Mouse (Mus musculus) neural tube, embryonic 10.5 days (tissue): ENCODE results near the gene 1700010B08Rik.

Experiments
- DNase-seq: peaks from one replicate; pipeline ENCODE4 v3.0.0-alpha.2; 2017; ENCODE audit warnings: low spot score; ENCODE audit errors: extremely low spot score

The 1700010B08Rik gene

DNA sequence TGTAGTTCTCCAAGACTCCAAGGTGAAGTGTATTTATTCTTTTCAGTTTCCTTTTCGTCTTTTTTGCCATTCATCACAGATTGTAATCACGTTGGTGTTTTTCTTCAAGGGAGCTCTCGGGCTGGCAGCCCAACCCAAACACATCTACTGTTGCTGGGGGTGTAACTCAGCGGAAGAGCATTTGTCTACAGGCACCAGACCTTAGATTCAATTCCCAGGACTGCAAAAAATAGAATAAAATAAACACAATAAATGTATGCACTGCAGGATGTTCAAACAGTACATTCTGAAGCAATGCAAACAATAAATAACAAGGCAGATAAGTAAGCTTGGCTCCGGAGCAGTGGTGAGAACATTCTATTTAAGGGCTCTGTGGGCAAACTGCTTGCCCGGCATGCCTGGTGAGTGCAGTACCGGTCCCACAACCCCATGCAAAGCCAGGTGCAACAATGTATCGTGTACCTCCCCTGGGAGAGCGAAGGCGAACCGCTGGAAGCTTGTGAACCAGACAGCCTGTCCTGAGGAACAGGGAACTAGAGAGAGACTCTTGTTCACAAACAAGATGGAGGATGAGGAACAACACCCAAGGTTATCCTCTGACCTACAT, 3.1 kb downstream of the 1700010B08Rik start:
- DNase-seq: no peak

DNA sequence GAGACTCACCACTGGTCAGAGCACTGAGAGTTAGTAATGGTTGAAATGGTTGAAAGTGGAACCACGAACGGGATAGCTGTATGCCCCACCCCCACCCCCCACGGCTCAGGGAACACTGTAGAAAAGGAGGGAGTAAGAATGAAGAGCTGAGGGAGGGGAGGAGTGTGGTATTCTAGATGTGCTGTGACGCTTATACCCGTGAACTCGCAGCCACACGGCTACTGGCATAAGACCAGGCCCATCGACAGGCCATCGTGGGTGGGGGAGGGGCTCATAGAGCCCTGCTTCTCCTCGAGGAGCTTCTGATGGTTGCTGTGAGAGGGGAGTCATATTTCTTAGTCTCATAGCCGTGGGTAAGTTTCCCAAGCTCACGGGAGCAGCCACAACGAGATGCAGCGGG, 5.2 kb downstream of the 1700010B08Rik start:
- DNase-seq: peak; percentile 45

DNA sequence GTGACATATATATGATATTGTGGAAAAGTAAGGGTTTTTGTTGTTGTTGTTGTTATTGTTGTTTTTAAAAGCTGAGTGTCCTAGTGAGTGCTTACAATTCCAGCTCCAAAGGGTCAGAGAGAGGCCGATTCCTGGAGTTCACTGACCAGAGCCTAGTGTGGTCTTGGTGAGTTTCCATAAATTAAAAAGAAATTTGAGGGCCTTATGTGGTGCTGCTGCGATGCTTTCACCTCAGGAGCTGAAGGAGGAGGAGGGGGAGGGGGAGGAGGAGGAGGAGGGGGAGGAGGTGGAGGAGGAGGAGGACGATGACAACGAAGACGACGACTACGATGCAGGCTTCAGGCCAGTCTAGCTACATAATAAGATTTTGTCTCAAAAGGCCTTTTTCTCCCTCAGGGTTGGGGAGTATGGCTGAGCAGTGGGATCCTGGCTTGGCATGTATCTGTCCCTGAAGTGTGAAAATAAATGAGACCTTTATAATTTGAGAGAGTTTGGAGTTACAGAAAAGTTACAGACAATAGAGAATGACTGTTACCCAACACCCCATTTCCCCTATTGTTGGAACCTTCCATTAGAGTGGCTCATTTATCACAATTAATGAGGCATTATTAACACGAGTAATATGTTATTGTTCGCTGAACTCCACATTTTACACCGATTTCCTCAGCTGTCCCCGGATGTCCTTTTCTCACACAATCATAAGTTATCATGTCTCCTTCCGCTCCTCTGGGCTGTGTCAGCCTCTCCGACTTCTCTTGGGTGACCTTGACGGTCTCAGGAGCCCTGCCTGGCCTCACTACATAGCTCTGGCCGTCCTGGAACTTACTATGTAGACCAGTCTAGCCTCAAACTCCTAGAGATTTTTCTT, 6.0 kb downstream of the 1700010B08Rik start:
- peak; percentile 42 for DNase-seq

DNA sequence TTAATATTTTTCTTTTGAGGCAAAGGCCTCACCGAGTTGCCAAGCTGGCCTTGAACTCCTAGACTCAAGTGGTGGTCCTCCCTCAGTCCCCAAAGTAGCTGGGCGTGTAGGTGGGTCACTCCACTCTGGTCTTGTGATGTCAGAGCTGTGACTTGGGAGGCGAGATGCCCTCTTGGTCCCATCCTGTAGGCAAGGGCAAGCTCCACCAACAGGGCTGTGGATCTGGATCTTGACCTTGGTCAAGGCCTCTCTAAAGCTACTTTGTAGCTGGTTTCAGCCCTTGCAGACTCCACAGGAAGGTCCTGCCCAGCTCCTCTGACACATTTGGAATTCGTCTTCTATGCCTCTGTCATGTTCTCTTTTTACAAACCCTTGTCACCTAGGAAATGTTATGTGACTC, 6.6 kb downstream of the 1700010B08Rik start:
- no peak for DNase-seq

DNA sequence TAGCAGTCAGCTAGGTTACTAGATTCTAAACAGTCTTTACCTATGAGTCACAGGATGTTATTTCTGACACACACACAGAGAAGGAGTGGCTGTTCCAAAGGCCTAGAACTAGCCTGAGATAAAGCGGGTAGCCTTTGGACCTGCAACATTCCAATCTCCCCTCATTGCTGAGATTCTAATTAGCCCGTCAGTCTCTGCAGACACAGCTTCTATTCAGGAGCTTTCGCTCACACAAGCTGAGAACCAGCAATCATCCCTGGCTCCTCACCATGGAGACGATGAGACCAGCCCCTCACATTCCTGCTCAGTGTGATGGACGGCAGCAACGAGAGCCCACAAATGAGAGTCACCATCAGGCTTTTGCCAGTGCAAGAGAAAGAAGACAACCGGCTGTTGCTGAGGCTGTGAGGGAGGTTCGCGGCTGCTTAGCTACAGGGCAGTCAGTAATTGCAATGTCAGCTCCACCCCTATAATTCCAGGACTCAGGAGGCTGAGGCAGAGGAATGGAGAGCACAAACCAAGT, 11.3 kb downstream of the 1700010B08Rik start:
- peak; percentile 58 for DNase-seq

DNA sequence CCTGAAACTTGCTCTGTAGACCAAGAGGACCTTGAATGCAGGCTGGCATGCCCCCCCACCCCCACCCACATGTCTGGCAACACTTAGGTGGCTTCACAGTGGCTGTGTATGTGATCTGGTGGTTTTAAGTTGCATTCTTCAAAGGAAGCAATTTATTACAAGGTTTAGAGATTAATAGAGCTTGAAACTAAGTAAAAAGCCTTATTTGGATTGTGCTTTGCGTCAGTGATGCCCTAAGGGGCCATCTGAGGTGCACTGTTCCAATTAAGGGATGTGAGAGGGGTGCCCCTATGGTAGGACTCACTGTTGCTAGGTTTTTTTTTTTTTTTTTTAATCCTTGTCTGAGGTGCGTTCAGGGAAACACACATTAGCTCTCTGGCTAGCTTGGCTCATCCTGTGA, 15.2 kb downstream of the 1700010B08Rik start:
- no peak for DNase-seq

DNA sequence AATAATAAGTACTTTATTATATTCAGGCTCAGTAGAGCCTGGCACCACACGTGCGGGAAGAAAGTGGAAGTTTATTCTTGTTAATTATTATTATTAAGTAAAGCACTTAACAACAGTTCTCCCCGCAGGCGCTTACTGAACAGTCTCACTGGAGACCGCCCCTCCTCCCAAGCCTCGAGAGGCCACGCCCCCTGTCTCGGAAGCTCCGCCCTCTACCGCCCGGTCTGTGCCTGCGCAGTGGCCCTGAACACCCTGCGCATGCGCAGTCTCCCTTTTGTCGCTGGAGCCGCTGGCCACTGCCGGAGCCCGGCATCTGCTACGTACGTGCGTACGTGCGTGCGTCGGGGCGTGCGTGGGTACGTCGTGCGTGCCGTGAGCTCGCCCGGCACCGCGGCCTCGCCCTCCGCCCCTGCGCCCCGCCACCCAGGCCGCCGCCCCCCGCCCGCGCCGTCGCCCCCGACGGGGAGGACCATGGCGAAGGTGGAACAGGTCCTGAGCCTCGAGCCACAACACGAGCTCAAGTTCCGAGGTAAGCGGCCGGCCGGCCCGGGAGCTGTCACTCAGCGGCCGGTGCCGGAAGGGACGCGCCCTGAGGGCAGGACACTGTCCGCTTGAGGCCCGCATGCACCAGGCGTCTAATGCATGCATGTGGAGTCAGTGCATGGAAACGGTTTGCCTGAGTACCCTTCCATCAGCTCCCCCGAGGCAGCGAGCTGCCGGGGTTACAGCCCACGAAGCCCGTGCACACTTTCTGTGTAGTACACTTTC, 18.2 kb downstream of the 1700010B08Rik start, which contains the start of gene Vapb:
Gene Vapb, plus strand, starts transcription at position 290 of the 768 bp plus-strand sequence.
- peak; percentile 100 for DNase-seq

DNA sequence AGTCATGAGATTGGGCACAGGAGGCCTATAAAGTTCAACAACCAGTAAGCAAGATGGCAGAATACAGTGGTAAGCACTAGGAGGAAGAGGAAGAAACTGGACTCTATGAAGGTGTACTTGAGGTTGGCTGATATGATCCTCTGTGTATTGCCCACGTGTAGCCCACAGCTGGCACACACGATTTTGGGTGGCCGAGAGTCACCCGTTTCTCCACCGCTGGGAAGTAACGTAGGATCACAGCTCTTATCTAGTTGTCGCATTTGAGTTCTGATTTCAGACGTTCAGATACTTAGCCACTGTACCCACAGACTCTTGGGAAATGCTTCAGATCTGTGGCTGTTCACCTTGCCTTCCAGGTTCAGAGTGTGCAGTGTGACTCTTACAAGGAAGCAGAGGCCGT, 19.0 kb downstream of the 1700010B08Rik start:
- no peak for DNase-seq

DNA sequence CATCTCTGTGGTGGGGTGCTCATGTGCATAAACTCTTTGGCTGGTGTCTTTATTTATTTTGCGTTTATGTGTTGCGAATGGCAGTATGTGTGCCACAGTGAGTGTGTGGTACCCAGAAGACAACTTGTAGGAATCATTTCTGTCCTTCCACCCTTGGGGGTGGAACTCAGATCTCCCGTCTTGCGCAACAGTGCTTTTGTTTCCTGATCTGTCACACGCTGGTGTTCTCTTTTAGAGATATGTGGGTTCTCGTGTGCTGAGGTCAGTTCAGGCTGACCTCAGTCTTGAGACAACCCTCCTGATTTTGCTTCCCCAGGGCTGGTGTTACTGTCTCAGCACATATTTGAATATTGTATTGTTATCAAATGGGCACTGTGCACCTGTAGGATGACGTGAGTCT, 19.9 kb downstream of the 1700010B08Rik start:
- no peak for DNase-seq

DNA sequence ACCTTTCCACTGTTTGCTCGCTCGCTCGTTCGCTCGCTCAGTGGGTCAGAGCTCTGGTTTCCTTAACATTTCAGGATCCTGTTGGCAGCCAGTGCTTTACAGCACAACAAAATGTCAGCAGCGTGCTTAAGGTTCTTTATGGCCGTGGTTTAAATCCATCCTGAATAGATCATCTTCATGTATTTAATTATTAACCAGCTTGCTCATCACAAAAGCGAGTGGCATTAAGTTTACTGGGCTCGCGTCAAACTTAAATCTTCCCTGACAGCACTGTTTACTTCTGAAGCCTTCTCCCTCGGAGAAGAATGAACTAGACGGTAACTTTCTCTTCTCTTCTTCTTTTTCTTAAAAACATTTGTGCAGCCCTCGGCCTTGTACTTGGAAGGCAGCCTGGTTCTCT, 22.9 kb downstream of the 1700010B08Rik start:
- DNase-seq: no peak

DNA sequence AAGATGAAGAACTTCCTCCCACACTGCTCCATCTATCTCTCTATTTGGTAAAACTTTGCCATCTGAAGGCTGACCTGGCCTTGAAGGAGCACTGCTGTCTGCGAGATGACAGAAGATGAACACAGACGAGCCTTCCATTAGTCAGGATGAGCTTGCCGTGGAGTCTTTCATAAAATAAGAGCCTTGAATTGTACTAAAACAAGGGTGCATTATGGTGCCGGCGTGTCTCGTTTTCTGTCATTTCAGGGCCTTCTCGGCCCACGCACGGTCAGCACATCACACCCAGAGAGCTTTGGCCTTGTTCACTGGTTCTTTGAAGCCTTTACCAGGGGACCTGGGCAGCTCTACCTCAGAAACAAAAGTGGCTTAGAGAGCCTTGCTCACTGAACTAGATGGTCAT, 23.5 kb downstream of the 1700010B08Rik start:
- DNase-seq: no peak

DNA sequence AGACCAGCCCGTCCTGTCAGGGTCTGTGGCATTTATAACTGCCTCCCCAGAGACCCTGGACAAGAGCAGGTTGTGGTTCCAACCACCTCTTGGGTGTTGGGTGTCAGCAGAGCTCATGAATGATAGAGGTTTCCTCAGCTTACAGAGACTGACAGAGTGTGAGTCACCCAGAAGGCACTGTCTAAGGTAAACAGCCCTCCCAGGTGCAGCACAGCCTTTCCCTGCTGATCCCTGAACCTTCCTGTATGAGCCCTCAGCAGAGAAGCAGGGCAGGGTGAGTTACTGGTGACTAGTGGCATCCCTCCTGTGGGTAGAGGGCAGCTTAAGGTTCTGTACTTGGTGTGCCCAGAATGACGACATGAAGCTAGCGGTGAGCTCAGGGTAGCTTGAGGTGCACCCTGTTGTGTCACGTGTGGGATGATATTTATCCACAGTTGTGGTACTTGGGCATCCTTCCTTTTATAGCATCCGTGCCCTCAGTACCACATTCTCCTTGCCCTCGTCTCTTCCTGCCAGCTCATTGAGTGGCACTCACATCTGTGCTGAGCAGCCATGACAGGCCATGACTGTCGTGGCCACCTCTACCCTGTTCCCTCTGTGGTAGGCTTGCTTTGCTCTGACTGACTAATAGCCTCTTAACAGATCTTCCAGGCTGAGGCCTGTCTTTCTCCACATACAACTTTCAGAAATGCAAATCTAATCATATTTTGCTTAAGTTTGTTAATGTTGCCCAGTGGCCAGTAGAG, 25.0 kb downstream of the 1700010B08Rik start:
- no peak for DNase-seq

DNA sequence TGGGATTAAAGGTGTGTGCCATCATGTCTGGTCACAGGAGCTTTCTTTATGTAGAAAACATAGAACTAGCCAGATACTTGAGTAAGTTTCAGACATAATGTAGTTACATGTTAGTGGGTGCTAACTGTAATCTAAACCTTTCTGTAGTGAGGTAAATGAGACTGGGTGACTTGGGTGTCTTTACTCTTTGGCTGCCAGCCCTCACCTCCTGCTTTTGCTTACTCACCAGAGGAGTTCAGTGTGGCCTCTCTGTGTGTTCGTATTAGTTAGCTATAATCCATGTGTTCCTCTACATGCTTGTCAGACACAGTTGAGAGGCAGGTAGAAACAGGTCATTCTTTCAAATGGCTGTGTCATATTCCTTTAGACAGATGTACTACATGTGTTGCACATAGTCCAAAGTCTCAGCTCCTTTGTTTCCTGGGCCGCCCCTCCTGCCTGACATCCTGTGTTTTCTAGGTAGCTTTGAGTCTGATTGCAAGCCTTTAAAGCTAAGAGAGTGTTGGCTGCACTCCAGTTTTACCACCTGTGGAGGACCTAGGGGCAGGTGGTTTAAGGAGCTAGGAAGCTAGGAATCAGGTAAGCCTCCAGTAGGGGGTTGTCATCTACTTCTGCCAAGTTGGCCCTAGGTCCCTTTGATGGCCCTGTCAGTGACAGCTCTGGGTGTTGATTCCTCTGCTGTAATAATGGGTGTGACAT, 29.9 kb downstream of the 1700010B08Rik start:
- no peak for DNase-seq

DNA sequence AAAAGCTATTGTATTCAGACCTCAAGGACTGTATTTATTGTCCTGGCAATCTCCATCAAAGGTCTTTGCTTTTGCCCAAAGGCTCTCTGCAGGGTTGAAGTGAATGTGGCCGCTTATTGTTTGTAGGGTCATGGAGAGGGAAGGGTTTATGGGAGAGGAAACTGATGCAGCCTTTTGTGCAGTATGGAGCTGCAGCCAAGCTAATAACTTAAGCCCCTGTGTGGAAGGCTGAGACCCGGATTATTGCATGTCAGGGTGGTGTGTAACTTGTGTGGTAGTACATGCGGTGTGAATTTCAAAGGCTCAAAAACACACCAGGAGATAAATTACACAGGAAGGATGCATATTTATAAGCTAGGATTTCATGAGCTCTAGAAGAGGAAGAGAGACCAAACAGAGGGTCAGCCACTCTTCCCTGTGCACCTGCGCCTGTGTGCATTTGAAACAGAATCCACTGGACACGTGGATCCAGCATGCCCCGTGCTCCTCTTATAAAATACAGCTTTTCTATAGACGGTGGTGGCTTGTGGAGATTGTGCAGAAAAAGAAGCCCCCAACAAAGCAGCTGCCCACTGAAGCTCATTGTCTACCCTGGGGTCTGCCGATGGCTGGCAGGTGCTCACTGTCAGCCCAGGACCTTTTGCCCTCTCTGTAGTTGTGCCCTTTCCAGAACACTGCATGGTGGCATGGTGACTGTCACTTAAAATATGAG, 36.4 kb downstream of the 1700010B08Rik start:
- DNase-seq: no peak

DNA sequence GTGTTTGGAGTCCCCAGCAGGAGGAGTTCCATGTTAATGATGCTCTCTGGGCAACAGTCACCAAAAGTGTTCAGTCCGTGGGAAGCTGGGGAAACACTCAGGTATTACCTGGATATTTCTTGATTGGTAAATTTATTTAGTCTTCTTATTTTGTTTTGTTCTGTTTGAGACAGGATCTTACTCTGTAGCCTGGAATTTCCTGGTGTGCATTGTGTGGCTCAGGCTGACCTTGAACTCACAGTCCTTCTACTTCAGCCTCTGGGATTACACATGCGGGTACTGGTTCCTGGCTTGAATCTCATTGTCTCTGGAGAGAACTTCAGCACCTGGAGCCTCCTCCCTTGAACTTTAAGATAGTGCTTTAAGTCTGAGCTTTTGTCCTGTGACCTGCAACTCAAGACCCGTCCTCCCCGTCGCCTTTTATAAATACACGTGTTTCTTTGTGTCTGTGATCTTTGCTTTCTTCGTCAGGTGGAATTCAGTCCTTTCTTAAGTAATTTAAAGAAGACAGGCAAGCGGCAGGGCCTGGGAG, 38.5 kb downstream of the 1700010B08Rik start:
- no peak for DNase-seq

DNA sequence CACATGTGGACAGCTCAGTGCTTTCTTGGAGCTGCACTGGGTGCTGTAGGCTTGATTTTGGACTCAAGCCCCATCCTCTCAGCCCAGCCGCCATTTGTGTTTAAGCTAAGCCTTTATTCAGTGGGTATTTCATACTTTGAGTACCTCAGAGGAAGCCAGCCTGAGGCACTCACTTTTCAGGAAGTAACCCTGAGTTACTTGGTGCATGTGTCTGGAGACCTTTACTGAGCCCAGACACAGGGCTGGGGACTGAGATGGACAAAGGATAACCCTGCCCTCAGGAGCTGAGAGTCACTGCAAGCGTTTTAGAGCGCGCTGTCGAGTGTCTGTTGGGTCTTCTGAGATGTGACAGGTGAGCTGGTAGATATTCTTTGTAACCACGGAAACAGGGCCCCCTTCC, 41.4 kb downstream of the 1700010B08Rik start:
- DNase-seq: no peak

DNA sequence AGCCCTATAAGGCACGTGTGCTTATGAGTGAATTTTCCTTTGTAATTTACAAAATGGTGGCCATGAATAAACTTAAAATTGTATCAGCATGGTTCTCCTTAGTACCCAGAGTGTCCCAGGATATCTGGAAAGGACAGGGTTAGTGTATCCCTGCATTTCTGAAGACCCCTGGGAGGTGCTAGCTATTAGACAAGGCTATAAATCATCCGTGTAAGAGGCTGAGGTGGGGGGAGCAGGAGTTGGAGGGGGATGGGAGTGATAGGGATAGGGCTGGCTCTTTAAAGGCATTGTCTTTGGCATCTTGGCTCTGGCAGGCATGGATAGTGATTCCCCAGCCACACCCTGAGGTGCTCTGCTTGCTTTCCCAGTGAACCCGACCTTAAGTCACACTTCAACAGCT, 45.4 kb downstream of the 1700010B08Rik start:
- DNase-seq: no peak

DNA sequence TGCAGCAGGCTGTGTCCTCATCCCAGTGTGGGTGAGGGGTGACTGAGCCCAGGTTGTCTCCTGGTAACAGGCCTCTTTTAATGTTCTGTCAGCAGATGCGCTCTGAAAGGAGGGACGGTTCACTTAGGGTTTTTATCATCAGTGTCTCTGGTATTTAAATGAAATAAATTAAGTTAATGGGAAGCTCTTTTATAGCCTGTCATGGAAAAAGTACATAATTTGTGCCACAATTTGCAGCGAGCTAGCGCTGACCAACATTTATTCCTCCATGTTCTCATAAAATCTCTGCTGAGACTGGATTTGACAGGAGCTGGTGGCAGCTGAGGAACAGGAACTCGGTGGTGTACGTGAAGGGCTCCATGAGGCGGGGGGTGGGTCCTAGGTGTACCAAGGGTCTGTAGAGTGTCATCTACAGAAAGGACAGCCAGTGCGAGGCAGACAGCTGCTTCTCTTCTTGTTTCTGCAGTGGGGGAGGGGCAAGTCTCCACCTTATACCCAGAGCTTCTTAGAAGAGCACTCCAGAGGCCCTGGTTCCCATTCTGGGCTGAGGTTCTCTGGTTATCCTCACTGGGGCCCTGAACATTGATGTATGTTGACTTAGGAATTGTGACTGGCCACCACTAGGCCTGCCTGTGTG, 48.9 kb downstream of the 1700010B08Rik start:
- no peak for DNase-seq

DNA sequence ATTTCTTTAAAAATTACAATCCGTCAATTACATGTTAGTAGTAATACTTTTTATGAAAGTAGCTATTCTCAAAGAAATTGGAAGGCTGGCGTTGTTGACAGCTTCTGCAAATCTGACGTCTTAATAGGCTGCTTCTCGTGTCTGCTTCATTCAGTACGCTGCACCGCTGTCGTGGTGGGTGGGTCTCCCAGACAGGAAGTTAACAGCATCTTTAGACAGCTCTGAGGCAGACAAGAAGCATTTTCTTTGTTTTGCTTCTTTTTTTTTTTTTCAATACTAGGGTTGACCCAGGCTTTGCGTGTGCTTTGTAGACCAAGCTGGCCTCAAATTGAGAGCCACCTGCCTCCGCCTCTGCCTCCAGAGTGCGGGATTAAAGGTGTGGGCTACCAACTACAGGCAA, 50.0 kb downstream of the 1700010B08Rik start:
- no peak for DNase-seq
